Mouse (Mus musculus): Measurements from ENCODE around the gene Tmod3.
"Not testable (repeated sequence)": the region's sequence is repeated elsewhere in the genome, so short reads cannot be mapped to it uniquely, and the experiment has no call there.

Tmod3 gene

DNA sequence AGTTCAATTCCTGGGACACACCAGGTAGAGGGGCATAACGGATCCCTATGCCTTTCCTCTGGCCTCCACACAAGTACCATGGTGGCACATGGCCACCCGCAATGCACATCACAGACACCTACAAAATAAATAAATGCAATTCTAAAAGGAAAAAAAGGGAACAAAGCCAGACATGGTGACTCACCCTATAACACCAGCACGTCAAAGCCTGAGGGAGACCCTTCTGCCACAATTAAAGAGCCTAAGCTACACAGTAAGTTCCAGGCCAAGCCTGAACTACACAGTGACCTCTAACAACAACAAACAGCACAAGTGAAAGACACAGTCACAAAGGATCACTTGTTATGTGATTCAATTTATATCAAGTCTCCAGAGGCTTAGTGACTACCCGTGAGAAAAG is 5.7 kb downstream of the Tmod3 start:
- no peak for DNase-seq

DNA sequence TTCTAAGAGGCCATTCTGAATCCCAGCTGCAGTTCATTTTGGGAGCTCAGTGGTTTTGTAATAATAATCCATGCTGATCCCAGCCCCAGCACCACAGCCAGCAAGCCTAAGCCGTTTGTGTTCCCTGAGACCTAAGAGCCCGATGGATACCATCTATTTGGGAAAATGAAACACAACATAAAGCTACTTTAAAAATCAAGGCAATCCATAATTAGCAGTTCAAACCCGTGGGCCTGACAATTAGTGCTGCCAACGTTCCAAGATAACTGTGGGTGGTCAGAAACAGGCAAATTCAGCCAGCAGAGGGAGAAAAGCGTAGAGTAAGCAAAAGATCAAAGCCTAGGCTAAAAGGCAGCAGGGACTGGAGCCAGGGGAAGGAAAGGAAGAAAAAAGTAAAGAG is 8.1 kb downstream of the Tmod3 start:
- no peak for DNase-seq

DNA sequence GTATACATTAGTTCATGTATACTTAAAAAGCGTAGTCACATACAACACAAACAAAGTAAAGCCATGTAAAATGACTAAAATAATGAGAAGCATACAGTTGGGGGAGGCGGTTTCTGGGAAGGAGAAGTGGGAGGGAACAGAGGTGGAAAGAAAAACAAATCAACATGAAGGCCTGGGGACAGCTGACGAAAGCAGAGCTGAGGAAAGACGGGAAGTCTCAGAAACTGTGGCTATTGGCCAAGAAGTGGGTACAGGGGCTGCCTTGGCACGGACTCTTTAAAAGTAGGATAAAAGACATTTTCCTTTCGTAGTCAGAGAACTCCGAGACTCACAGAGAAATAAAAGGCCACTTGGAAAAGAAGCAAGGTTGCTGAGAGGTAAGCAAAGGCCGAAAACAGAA is 10.4 kb downstream of the Tmod3 start:
- no peak for DNase-seq

DNA sequence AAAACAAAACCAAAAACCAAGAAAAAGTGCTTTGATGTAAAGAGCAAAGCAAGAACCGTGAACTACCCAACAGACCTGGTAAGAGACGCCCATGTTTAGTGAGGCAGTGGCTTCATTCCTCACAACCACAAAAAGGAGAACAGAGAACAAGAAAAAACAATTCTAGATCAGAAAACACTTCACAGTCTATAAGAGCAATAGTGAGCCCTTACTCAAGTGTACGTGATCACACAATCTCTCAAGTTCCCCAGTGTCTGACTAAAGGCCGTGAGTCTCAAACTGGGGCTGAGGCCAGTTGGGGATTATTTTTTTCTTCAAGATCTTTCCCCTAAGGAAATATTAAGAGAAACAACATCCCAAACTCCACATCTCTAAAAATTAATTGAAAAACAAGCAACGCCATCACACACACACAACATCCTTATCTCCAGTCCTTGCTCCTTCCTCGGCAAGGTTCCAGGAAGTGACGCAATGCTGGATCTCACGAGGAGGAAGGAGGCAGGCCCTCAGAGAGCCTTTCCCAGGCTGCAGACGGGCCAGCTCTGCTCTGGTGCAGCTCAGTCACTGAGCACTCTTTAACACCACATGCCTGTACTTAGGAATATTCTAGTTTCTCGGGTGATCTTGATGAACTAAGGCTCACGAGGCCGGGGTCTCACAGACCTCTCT is 12.4 kb downstream of the Tmod3 start:
- DNase-seq, result peak; percentile 84

DNA sequence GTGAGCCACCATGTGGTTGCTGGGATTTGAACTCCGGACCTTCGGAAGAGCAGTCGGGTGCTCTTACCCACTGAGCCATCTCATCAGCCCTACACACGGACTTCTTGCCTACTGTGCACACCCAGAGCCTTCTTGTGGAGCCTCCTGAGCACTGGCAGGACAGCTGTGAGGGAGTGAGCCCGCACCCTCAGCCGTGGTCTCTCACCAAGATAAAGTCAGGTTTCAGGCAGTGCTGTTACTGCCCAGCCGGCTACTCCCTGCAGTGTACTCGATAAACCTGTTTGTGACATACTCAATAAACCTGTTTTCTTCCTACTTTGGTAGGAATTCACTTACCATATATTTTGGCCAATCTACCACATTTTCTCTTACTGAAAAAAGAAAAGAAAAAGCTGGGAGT is 13.9 kb downstream of the Tmod3 start:
- DNase-seq, result no peak

- DNase-seq, result peak; percentile 17
Measured at GRCm38 (mm10) chr9:75541497-75541896, 18.0 kb downstream of the Tmod3 start.

DNA sequence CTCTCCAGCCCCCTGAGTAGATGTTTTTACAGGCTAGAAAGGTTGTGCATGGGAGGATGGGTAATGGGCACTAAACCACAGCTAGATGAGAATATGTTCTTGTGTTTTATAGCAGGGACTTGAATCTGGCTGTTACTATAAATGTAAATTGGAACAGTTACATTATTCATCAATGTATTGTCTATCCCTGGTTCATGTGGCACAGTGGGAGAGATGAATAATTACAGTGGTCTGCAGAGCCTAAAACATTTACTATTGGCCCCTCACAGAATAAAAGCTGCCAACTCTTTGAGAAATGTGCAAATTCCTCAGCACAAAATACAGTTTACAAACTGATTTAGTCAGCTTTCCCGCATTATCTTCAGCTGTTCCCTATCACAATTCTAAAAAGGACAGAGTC is 23.0 kb downstream of the Tmod3 start:
- no peak for DNase-seq

- DNase-seq, result no peak
Measured at GRCm38 (mm10) chr9:75534431-75534962, 25.0 kb downstream of the Tmod3 start.

DNA sequence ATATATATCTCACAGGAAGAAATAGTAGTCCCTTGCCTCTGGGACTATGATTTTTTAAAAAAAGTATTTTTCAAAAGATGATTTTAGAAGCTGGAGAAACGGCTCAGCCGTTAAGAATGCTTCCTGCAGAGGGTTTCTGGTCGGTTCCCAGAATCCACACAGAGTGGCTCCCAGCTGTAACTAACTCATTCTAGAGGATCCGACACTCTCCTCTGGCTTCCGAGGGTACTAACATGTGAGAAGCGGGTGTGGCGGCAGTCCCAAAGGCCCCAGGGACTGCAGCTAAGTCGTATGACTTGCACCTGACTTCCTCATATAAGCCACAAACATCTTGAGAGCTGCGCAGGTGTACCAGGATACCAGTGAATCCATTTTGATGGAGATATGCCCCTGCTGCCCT is 26.5 kb downstream of the Tmod3 start:
- DNase-seq, result not testable (repeated sequence)

DNA sequence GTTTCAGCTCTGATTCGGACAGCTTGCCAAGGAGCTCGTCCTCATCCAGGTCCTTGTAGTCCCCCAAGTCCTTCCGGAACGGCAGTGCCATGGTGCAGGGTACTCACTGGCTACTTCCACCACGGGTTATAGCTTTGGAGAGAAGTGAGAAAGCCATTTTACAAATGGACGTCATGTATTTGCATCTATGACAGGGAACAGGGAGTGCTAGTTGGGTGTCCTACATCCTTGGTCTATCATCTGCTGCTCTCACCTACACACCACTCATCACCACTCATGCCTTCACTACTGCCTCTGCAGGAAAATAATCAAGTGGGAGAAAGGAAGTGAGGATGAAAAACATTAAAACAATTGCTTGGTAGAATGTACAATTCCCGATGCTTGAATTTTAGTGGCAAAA is 27.0 kb downstream of the Tmod3 start:
- DNase-seq, result no peak

DNA sequence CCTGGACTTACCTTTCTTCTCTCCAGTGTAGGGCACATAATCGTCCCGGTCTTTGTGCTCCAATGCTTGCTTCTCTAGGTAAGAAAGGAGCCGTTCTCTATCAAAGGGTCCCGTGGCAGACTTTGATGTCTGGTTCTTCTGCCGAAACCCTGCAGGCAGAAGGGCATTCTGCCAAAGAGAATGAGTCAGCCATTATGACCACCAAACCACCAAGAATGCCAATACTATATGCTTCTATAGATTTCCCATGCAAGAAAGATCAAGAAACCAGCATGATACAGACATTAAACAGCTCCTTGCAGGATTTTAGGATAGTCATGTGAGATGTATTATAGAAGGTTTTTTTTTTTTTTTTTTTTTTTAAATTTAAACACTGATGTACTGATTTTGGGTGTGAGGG is 30.1 kb downstream of the Tmod3 start:
- no peak for DNase-seq

GRCm38 (mm10) chr9:75528096-75528495 is 31.4 kb downstream of the Tmod3 start:
- DNase-seq, result no peak

DNA sequence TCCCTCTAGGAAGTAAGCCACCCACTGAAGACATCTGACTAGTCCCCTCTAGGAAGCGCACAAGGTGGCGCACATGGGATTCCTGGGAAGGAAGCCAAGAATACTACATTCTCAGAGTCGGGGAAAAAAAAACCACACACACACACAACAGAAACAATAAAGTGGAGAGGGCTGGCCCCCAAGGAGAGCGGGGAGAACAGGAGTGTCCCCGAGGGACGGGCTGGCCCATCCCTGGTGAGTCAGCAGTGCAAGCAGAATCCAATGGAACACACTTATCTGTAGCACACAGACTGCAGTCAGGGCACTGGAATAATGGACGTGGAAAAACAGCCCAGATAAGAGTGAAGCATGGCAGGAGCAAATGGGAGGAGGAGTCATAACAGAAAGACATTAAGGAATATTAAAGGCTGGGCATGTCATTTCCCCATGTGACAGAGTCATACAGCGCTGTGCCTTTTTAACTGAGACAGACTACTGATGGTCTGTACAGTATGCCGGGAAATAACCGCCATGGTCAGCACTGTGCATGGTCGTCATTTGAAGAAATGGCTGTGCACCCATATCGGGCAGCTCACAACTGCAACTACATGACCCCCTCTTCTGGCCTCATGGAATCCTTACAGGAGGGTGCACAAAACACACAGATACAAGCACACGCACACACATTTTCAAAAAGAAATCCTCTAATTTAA is 31.9 kb downstream of the Tmod3 start:
- no peak for DNase-seq

GRCm38 (mm10) chr9:75523646-75524045 is 35.8 kb downstream of the Tmod3 start:
- no peak for DNase-seq

DNA sequence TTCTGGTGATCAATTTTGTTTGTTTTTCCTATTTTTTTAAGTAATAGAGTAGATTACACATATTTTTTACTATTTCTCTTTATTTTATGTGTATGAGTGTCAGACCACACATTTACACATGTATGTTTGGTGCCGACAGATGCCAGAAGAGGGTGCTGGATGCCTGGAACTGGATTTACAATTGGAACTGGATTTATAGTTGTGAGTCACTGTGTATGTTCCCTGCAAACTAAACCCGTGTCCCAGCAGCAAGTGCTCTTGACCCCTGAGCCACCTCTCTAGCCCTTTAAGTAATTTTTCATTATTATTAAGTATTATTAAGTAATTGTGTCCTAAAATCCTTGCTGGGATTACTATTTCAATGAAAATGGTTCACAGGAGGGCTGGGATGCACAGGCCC is 37.2 kb downstream of the Tmod3 start:
- DNase-seq, result no peak

DNA sequence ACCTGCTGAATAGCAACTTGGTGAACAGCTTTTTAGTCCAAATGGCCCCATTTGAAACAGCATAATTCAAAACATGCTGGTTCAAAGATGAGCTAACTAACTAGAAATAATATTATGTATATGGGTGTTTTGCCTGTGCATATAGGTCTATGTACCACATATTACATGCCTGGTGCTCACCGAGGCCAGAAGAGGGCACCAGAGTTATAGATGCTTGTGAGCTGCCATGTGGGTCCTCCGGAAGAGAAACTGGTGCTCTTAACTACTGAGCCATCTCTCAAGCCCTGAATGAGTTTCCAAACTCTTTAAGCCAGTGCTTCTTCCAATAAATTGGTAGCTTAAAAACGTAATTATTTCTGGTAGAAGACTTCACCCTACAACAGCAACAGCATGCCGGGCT is 37.7 kb downstream of the Tmod3 start:
- DNase-seq, result peak; percentile 46

DNA sequence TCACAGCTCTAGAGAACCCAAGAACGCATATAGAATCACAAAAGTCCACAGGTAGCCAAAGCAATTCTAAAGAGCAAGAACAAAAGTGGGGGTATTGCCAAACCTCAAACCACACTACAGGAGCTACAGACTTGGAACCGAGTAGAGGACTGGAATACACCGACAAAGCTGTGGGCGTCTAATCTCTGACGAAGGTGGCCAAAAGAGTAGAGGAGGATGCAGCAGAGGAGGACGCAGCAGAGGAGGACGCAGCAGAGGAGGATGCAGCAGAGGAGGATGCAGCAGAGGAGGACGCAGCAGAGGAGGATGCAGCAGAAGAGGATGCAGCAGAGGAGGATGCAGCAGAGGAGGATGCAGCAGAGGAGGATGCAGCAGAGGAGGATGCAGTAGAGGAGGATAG is 38.5 kb downstream of the Tmod3 start:
- no peak for DNase-seq

GRCm38 (mm10) chr9:75517751-75518150 is 41.7 kb downstream of the Tmod3 start:
- no peak for DNase-seq

- peak; percentile 18 for DNase-seq
Measured at GRCm38 (mm10) chr9:75515464-75516113, 43.9 kb downstream of the Tmod3 start.

GRCm38 (mm10) chr9:75511236-75511939 is 48.1 kb downstream of the Tmod3 start:
- DNase-seq, result no peak

DNA sequence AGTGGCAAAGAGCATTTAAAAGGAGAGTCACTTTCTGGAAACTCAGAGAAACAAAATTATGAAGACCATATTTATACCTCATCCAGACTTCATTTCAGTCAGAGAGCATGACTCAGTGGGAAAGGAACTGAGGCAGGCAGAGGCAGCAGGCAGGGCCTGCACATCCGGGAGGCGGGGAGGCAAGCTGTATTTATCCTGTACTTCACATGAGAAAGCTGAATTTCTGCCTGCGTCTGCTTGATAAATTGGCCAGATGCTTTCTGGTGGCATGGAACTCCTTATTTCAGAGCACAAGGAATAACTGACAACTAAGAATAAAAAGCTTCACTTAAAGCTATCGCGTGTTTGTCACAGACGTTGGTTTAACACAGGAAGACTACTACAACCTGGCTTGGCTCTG is 55.1 kb downstream of the Tmod3 start:
- DNase-seq, result no peak

DNA sequence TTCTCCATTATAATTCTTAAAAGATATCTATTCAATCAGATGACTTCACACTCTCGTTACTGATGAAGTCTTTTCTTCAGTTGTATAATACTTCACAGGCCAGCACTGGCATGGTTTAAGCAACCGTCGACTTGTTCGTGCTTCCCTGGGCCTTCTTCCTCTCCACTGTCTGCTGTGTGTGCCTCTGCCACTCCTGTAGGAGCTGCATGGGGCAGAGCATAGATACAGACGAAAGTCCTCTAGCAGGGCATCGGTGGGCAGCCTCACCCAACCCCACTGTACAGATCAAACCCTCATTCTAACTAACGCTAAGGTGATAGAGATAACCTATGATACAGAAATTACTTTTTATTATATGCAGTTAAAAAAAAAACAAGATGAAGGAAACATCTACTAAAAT is 60.9 kb downstream of the Tmod3 start:
- no peak for DNase-seq

- no peak for DNase-seq
Measured at GRCm38 (mm10) chr9:75495945-75496344, 63.5 kb downstream of the Tmod3 start.

All from kidney, adult 18-20 months (tissue).